Mouse (Mus musculus) liver, postnatal 0 days (tissue): Measurements from ENCODE around the gene Dst.
A peak's percentile ranks its signal among the peaks of the same experiment; 100 is the strongest.

Source experiments
- CTCF ChIP-seq: sonication (generic); IDR thresholded peaks from 2 replicates; pipeline ENCODE4 v1.5.1; 2016; ENCODE audit warnings: antibody characterized with exemption, low read depth
- EP300 ChIP-seq: IDR thresholded peaks from 2 replicates; pipeline ENCODE4 v1.6.1; 2016; ENCODE audit warnings: antibody characterized with exemption, low read depth, mild to moderate bottlenecking

- peak; percentile 85 for TF ChIP-seq CTCF
- no peak for TF ChIP-seq EP300
Observed at GRCm38 (mm10) chr1:34061078-34061477, 153.1 kb downstream of the Dst start.
